Mouse (Mus musculus) kidney, postnatal 25 days (tissue): ENCODE measurements around the gene Nos1ap.
A peak's percentile ranks its signal among the peaks of the same experiment; 100 is the strongest.

Experiments
- DNase-seq, 2 experiments: peaks; one replicate each; pipeline ENCODE4 v3.0.0; 2021; ENCODE audit warnings: mixed read lengths in 2 of 2

Gene Nos1ap

DNA sequence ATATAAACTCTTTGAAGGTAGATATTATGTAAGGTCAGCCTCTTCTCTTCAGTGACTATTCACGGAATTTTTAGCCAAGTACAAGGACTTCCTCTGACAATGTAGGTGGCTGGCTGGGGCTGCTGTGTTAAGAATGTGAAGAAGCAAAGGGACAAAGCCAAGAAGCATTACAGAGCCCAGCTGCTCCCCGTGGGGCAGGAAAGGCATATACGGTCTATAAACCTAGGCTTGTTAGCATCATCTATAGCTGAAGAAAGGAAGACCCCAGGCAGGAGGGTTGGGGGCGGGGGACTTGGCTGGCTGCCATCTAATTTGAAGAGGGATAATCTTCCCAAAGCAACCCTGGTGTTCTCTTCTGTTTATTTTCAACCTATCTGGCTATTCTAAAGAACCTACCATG, 180.6 kb downstream of the Nos1ap start:
- DNase-seq = no peak

DNA sequence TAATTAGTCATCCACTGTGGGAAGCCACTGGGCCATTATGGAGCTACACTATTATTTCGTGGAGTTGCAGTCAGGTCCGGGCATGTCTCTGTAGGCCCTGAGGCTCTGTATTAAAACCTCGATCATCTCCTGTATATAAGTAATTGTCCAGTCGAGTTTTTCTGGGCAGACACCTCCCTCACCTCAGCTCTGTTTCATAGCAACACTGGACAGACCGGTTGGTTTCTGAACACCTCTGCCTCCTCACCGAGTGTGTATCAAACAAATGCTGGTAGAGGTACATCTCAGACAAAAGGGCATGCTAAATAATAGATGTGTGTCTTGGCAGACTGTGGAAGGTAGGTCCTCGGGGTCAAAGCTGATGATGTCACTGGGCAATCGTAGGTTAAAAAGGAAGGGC, 182.7 kb downstream of the Nos1ap start:
- no peak for DNase-seq

DNA sequence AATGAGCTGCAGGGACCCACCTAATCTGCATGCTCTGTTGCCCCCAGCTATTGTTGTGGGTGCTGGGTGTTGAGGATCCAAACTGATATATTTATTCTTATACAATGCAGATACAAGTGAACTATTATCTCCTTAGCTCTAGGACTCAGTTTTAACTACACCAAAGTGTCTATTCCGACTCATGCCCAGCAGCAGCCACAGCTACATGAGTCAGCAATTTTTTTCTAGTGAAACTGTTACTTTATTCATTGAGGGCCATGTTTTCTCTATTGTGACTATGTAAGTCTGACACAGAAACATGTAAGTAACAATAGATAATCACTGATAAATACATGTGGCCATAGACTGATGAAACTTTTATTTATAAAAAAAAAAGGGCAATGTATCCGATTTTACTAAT, 184.5 kb downstream of the Nos1ap start:
- DNase-seq = no peak

DNA sequence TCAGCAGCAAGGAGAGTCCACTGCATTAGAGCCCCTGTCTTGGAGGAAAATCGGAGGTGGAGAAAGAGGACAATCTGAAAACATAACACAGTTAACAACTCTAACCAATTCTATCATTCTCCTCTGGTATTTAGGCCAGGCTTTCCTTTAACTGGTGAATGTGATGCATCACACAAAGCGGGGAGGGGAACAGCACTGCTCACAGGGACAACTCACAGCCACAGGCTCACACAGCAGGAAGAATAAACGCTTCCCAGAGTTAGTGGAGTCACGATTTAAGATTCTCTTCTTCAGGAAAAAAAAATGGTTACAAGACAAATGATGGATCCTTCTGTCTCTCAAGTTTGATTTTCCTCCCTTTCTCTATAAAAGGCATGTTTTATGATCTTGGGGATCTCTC, 187.0 kb downstream of the Nos1ap start:
- no peak for DNase-seq

DNA sequence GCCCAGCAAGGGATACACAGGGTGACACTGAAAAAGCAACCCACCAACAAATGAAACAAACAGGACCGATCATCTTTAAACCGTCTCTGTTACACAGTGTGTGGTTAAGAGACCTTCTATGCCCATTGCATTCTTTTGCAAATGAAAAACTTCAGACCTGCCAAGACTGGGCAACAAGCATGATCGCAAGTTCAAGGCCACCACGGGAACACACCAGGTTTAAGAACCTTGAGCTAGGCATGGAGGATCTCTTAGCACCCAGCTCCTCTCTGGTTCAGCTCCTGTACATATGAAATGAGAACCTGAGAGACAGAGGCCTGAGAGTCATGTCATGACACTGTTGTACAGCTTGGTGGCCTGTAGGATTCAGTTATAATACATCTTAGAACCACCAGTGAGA, 190.8 kb downstream of the Nos1ap start:
- no peak for DNase-seq

DNA sequence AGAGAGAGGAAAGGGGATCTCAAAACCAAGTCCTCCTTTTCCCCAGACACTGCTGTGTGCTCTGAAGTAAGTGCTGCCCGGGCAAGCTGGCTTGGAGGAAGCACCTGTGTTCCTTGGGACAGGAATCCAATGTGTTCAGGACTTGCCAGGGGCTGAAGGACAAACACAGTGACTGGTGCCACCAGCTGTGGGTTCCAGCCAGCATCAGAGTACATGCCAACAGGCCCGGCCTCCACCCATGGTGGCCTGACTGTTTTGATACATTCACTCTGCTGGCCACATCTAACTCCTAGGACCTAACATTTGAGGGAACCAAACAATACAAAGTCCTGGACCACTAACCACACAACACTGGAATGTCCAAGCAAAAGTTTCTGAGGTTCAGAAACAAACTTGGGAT, 194.6 kb downstream of the Nos1ap start:
- DNase-seq = peak; percentile 60 to 77

DNA sequence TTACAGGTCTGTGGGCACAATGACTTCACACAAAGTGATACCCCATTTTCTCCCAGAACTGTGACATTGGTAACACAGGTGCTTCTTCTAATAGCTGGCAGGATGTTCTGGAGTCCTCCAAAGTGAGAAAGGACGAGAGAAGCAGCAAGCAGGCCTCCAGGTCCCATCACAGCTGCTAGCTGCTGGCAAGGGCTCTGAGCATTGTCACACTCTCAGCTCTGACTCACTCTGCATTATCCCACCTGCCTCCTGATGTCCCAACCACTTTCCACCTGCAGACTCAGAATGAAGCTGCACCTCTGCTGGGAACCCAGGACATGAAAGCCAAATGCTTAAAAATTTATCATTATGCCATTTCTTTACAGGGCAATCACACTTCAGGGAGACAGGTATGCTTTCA, 195.0 kb downstream of the Nos1ap start:
- DNase-seq = no peak

DNA sequence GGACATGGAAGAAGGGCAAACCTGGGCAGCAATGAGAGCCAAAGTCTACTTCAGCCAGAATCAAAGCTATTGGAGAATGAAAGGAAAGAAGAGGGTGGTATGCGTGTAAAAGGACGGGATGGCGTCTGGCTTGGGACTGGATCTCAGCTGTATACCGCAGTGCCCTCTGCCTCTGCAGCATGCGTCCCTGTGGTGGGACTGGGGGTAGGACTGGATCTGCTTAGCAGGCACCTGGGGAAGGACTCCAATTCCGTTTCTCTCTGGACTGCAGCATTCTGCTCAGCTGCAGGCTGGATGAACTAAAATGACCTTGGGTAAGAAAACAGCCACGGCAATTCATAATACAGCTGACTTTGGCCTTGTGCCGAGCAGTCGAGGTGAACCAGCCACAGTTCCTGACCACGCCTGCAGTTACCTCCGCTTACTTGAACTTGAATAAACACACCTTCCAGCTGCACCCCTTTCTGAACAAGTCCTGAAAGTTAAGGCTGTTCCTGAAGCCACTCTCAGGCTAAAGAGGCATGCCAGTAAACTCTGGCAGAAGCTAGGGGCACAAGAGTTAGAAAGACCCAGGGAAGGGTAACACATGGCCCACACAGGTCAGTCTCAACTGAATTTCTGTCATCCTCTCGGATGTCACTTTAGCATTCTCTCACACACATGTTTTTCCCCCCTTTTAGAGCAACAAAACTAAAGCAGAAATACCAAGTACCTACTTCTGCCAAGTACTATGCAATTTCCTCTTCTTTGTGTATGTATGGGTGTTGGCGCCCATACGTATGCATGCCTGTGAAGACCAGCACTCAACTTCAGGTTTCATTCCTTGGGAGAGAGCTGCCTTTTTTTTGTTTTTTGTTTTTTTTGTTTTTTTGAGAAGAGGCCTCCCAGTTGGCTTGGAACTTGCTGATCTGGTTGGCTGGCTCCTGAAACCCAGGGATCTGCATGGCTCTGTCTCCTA, 196.6 kb downstream of the Nos1ap start:
- peak; percentile 91 to 94 for DNase-seq

DNA sequence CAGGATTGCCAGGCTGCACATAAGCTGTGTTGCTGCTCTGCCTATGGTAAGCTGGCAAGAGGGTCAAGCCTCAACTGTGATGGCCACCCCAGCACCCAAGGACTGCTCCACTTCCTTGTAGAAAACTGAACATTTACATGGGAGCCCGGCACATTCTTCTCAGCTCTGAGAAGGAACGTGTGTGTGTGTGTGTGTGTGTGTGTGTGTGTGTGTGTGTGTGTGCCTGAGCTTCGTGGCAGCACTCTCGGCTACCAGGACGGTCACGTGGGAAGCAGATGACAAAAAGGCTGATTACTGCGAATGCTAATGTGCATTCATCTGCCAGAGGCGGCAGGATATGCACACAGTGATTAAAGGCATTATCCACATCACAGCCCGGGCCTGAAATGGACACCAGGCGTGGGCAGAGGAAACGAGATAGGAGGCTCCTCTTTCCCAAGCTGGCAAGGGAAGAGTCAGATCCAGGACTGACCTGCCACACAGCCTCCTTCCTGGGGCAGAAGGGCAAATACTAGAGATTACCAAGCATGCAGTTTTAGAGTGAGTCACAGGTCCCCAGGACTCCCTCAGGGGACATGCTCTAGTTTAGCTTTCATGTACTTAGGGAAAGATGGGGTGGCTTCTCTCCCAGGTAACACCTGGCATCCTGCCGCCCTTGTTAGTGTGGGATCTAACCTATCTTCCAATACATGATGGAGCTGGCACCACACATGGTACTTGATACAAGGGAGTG, 202.3 kb downstream of the Nos1ap start:
- DNase-seq = peak; percentile 51 to 63

DNA sequence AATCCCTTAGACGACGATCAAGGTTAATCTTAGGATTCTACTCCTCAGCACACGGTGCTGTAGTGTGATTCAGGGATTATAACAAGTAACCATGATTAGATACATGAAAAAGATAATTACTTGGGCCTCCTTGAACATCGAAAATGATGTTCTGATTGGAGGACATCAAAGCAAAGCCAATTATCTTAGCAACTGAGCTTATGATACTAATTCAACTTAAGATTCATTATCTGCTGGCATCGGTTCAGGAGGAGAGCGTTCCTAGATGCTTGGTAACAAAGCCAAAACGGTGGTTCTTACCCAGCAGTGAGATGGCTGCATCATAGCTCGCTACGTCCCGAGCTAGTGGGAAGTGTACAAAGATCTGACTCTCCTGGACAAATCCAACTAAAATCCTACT, 204.2 kb downstream of the Nos1ap start:
- no peak for DNase-seq

DNA sequence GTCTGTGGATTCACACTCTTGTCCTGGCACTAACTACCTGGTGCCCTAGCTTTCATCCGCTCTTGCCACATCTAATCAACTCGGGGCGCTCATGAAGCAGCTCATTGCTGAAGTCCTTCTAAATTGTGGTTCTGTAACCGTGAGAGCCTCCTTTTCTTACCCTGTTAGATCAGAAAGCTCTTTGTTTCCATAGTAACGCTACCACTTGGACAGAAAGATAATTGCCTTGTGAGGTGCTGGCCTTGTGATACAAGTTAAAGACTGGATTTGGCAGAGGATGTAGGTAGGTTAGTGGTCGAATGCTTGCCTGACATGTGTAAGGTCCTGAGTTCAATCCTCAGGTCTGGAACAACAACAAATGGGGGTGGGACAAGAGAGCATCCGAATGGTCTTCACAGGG, 206.1 kb downstream of the Nos1ap start:
- DNase-seq = no peak

DNA sequence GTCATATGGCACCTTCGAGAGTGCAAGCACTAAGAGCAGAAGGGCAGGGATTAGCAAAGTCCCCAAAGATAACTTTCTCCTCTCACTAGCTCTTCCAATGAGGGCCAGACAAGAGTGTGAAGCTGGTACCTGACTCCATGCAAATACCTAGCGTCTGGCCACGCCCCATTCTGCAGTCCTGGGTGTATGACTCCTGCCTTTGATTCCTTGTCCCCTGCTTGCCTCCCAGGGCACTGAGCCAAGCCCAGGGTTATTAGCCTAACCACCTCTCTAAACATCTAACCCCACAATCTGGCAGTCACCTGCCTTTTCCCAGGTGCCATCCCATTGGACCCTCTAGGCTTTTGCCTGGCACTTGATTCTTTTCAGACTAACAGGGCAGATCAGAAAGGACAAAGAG, 208.2 kb downstream of the Nos1ap start:
- DNase-seq = peak; percentile 57 to 70

DNA sequence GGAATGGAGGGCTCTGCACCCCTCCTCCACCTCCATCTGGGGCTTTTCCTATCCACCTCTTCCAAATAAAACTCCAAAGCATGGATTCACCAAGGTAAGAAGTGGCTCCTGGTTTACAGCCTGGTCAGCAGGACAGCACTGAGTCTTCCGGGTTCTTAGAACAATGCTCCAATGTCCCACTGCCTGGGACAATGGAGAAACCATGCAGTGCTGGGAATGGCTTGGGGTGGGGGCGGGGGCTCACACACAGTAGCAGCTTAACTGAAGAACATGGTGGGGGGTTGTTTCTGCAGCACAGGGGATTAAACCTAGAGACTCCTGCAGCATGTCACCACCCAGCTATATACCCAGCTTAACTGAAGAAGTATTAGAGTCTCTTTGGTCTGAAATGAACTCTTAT, 209.2 kb downstream of the Nos1ap start:
- DNase-seq = no peak

DNA sequence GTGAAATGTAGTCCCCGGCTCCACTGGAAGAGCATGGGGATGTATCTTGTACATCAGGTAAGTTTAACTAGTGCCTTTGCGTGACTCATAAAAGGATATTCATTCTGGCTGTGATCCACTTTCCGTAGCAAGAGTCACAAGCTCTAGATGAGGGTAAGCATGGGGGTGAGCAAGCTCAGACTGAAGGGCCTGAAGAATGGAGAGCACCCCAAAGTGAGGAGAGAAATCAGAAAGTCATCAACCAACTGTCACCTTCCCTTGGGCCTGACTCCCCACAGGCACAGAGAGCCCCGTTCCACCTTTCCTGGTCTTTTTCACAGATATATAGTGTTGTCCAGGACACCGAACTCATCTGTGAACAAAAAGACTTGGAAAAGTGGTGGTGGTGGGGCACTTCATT, 213.9 kb downstream of the Nos1ap start:
- DNase-seq = no peak

DNA sequence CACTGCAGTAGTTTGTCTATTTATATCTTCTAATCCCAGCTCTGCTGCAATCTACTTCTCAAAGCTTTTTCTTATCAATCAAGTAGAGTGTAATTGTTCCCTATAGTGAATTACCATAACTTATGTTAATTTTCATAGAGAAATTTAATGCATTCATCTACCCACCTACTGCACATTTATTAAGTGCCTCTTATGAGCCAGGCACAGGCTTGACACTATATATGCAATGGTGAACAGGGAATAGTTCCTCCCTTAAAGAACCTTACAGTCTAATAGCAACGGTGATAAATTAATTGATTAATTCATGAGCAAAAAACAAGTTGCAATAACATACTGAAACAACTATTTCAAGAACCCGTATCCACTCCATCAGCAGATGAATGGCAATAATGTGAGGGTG, 215.9 kb downstream of the Nos1ap start:
- no peak for DNase-seq

DNA sequence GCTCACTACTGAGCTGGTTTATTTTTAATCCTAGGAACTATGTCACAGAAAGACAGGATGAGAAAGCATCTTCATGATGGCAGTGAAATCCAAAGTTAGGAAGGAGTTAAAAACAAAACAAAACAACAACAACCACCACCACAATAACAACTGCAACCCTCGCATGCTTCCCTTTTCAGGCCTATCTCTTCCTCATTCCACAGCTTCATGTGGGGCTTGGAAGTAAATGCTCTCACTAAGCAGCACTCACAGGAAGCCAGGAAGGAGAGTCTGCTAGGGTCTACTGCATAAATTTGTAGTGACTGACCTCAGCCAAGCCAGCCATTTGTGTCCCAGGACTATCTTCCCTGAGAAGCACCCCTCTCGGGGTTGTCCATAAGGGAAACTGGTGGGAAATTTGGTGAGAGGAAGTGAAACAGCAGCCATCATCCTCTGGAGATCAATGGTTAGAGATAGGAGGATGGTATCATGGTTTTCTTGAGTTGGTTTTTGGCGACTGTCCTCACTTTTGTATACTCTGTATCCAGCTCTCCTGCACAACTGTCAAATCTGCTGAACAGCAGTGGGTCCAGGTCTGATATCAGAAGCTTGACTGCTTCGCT, 218.4 kb downstream of the Nos1ap start:
- DNase-seq = no peak

DNA sequence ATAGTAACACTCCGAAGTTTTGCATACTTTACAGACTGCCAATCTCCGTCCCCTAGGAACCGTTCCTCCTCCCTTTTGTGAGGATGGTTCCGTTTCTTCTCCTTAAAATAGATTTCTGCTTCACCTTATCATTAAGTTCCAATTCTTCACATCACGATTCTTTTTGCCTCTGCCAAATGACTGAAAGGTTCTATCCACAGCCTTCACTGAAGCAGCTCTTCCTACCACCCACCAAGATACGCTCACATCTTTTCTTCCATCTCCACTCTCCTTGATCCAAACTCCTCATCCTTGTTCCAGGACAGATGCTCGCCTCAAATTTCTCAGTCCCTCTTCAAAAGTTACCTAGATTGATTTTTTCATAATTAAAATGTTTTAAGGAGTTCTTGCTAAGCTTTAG, 220.8 kb downstream of the Nos1ap start:
- DNase-seq = no peak

DNA sequence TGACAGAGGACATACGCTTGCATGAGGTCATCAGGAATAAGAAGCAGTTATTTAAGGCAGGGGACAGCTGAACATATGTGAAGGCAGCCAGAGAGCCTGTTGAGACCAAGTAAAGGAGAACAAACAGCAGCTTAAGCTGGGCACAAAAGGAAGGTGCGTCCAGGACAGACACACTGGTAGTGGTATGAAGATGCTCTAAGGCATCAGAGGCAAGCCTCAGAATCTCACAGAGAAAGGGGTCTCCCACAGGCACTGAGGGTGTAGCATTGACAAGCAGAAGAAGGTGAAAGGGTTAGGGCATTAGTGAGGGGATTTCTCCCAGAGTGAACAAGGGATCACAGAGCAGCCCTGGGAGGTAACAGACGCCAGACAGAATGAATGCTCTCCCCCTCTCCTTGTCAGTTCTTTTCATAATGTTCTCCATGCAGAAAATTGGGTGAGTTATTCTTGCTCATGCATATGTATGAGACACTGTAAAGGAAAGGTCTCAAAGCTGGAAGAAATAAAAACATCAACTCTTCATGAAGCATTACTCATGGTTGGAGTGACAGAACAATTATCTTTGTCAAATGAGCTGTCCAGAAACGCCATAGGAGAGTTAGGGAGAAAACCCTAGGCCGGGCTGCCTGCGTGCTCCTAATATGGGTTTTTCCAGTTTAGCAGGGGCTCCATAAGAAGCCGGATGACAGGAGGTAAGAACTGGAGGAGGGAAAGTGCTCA, 222.5 kb downstream of the Nos1ap start:
- DNase-seq = no peak

DNA sequence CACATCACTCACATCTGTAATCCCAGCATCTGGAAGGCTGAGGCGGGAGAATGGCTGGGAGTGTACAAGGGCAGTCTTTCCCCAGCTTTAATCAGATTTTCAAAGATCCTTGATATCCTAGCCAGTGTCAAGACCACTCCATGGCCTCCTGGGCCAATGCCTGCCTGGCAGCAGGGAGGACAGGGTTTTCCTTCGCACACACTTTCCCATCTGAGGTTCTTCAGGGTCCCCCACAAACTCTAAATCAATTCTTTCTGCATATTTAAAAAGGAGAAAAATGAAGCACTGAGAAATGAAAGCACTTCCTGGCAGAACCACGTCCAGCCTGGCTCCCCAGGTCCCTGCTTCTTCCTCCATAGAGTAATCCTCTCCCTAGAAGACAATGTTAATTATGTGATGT, 225.9 kb downstream of the Nos1ap start:
- no peak for DNase-seq

DNA sequence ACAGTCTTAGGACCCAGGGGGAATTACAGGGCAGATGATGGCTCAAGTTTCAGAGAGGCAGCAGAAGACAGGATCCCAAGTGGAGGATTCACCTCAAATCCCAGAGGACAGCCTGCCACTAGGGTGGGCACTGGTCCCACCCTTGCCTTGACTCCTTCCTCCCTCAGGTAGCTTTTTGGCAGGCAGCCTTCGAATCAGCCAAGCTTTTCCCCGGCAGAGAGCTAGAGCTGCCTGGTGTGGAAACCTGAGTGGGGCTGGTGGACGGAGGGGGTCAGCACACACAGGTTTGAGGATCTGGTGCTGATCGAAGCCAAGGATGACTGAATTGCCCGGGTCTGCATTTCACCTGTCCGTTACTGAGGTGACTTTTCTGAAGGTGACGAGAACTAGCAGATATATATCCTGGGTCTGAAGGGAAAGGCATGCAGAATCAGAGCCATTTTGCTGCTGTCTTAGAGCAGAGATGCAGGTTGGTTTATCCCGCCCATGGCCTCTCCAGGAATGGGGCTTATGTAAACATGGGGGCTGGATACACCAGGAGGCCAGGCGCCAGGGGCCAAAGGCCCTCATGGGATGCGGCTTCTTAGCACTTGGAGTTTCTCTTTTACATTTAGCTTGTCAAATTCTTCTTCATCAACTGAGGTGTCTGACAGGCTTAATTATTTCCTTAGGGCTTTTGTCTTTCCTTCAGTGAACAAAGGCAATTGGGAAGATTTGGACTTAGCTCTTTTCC, 229.3 kb downstream of the Nos1ap start:
- DNase-seq = no peak

DNA sequence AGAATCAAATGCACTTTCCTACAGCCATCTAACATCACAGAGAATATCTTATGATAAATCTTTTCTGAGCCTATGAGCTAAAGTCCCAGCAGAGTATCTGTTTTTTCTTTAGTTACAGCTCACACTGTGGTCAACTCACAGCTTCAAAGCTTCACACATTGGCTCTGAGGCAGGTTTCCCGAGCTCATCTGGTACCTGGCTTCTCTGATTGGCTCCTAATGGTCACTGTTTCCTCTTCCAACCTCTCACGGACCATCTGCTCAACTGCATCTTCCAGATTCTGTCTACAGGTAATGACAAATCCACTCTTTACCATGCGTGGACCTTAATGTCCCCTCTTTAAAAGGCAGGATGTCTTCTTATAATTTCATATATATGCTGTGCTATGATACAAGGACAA, 236.3 kb downstream of the Nos1ap start:
- DNase-seq = no peak

DNA sequence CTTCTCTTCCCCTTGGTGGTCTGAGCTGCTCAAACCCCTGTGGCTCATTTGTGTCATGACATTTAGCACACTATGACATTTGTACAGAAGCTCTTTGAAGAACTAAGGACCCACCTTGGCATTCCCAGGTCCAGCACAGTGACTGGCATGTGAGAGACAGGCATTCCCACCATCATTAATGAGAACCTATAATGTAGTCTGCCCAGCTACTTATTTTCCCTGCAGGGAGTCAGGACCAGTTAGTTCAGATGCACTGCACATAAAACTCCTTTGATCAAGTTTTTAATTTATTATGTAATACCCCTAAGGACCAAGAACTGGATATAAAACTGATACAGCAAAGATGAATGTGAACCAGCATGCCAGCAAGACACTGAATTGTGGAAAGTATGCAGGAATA, 238.6 kb downstream of the Nos1ap start:
- no peak for DNase-seq
